Mouse (Mus musculus) cerebellum, adult 2 months (tissue): Measurements from ENCODE around the gene Tsga10.
"Not testable (repeated sequence)": the region's sequence is repeated elsewhere in the genome, so short reads cannot be mapped to it uniquely, and the experiment has no call there.

Experiments
- CTCF ChIP-seq: fragments of 200-500 bp; IDR thresholded peaks from 2 replicates; pipeline ENCODE4 v1.5.1; 2011; ENCODE audit warnings: low read depth, mild to moderate bottlenecking, control low read depth, low read length, moderate library complexity, borderline replicate concordance; ENCODE audit not compliant: insufficient read depth
- POLR2A ChIP-seq: fragments of 200-500 bp; IDR thresholded peaks from 2 replicates; pipeline ENCODE4 v1.6.1; 2011; ENCODE audit warnings: low read length, control low read depth, borderline replicate concordance; ENCODE audit not compliant: insufficient read depth

DNA sequence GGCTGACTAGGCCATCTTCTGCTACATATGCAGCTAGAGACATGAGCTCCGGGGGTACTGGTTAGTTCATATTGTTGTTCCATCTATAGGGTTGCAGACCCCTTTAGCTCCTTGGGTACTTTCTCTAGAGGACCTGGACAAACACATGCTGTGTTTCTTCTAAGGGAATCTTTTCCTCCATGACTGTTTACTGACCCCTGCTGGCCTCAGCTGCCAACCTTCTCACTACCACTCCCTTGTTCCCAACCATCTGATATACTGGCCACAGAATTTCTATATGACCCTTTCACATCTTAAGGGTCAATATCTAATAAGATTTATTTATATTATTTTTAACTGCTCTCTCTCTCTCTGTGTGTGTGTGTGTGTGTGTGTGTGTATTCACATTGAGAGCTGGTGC is 63.9 kb downstream of the Tsga10 start:
- TF ChIP-seq CTCF = peak; percentile 31; the same call in 1 of the 2 replicates
- TF ChIP-seq POLR2A = not testable (repeated sequence)
